27 mouse cellular contexts compared by ENCODE assay signal in the genomic region with DNA sequence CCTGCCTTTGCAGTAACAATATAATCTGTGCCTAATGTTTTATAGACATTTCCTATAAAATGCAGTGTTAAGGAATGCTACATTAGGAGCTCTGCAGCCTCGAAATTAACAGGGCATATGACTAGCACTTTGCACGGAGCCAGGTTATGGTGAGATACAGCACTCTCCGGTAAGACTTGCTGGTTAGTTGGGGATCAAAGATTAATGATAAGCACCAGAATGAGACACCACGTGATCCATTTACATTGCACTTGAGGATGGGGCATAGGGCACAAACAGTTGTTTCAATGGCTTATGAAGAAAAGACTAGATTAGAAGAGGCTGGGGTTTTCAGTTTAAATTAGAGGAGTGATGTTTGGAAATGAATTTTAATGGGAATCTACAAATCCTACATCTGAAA. TPM values are rescaled to one million over a fixed set of nuclear protein-coding genes. Genes with fewer than 3 reads are reported as not detected.
A peak's percentile ranks its signal among the peaks of the same experiment; 100 is the strongest.
DNase-seq lines count a peak whose midpoint lies in the region; ATAC-seq and TF ChIP-seq lines count a peak whose summit lies in the region.
"Had no signal": no experiment of that assay in that cellular context is flagged by ENCODE, and none has a peak within 500 bp of the region (broad histone marks: within the 10 kb centered on the region; RNA-seq: fewer than 3 reads in every experiment).

No protein-coding gene starts in this region.

- no peaks in the 10 kb centered on the region for H3K9me3 ChIP-seq in intestine, postnatal 0 days (ENCODE audit: control insufficient read depth)
- H3K9me3 ChIP-seq: embryonic facial prominence, embryonic 10.5 days; embryonic facial prominence, embryonic 12.5 days; forebrain, embryonic 13.5 days; forebrain, embryonic 15.5 days; G1E had no signal

- no peak overlapping the region for H3K27ac ChIP-seq in kidney, adult 2 months (ENCODE audit: insufficient read depth, low read depth, low read length)
- H3K27ac ChIP-seq in intestine, postnatal 0 days (ENCODE audit: low read depth, low read length), result peak overlapping the region; percentile 68
- H3K27ac ChIP-seq: embryonic facial prominence, embryonic 10.5 days; embryonic facial prominence, embryonic 12.5 days; forebrain, embryonic 13.5 days; forebrain, embryonic 15.5 days had no signal

- peak; percentile 16 for DNase-seq in kidney, adult 2 months
- DNase-seq in kidney, postnatal 4 days, result no peak
- DNase-seq in layer of hippocampus, adult 9-10 months (ENCODE audit: low spot score), result no peak
- DNase-seq in layer of hippocampus, postnatal 25 days (ENCODE audit: extremely low spot score in 1 of 2, low spot score in 1 of 2), result no peak
- DNase-seq: adrenal gland, adult 8-10 months; adrenal gland, postnatal 14 days; adrenal gland, postnatal 36 days; B cell, adult 2 months; cerebellum, adult 11-12 months; cerebellum, adult 2 months; cerebellum, adult 9-10 months; cerebellum, postnatal 10 days; cerebellum, postnatal 25 days had no signal

- ATAC-seq in intestine, postnatal 0 days, result peak; percentile 92
- ATAC-seq: activated CD4-positive, CD25-positive, alpha-beta regulatory T cell, adult 4 months; CD4-positive, CD25-positive, alpha-beta regulatory T cell, adult 4 months; forebrain, embryonic 13.5 days; forebrain, embryonic 15.5 days; Patski had no signal

- peak overlapping the region; percentile 24; the same call in 1 of the 2 replicates for H3K4me2 ChIP-seq in intestine, postnatal 0 days (replicated peaks; ENCODE audit: low read depth)
- H3K4me2 ChIP-seq: embryonic facial prominence, embryonic 12.5 days; forebrain, embryonic 13.5 days; forebrain, embryonic 15.5 days had no signal

- no peak for TF ChIP-seq POLR2A in kidney, adult 2 months (IDR thresholded peaks at IDR 0.05; ENCODE audit: low read depth, low read length)

- no peaks in the 10 kb centered on the region for H3K36me3 ChIP-seq in kidney, adult 2 months (ENCODE audit: control insufficient read depth, insufficient read depth, low read length)
- H3K36me3 ChIP-seq in intestine, postnatal 0 days (ENCODE audit: control insufficient read depth, insufficient read depth), result no peaks in the 10 kb centered on the region
- H3K36me3 ChIP-seq: embryonic facial prominence, embryonic 10.5 days; embryonic facial prominence, embryonic 12.5 days; forebrain, embryonic 15.5 days; G1E had no signal

- TF ChIP-seq CTCF in kidney, adult 2 months (conservative IDR thresholded peaks at IDR 0.05; ENCODE audit: insufficient read depth, insufficient read length, low read depth, low read length), result no peak
- no peak for TF ChIP-seq CTCF in intestine, postnatal 0 days (IDR thresholded peaks at IDR 0.05; ENCODE audit: low read depth)

- H3K4me1 ChIP-seq in kidney, adult 2 months (ENCODE audit: control insufficient read depth, insufficient read depth, low read length), result peaks cover 2% of the 10 kb centered on the region; the same call in 1 of the 2 replicates
- H3K4me1 ChIP-seq in intestine, postnatal 0 days (replicated peaks; ENCODE audit: control insufficient read depth, insufficient read depth, low read length), result 0 out of 2 replicates have a peak, but pooled peaks cover 10% of the 10 kb centered on the region
- H3K4me1 ChIP-seq: embryonic facial prominence, embryonic 10.5 days; embryonic facial prominence, embryonic 12.5 days; forebrain, embryonic 13.5 days; forebrain, embryonic 15.5 days had no signal

- 37% methylated on average over 4 of the region's 4 CpGs for WGBS in kidney, adult 2 months
- WGBS in intestine, postnatal 0 days, result 34% methylated on average over 4 of the region's 4 CpGs

- no peak overlapping the region for H3K9ac ChIP-seq in intestine, postnatal 0 days (ENCODE audit: low read depth, low read length)
- H3K9ac ChIP-seq: embryonic facial prominence, embryonic 12.5 days; forebrain, embryonic 13.5 days; forebrain, embryonic 15.5 days had no signal

- H3K27me3 ChIP-seq in kidney, adult 2 months (replicated peaks; ENCODE audit: control insufficient read depth, insufficient read depth, low read length), result no peaks in the 10 kb centered on the region
- H3K27me3 ChIP-seq in intestine, postnatal 0 days (replicated peaks; ENCODE audit: control insufficient read depth, insufficient read depth, low read length), result no peaks in the 10 kb centered on the region
- H3K27me3 ChIP-seq: CH12.LX; embryonic facial prominence, embryonic 12.5 days; forebrain, embryonic 13.5 days; forebrain, embryonic 15.5 days; Patski had no signal

- H3K4me3 ChIP-seq in kidney, adult 2 months (ENCODE audit: insufficient read depth, low read depth, low read length), result no peak overlapping the region
- no peak overlapping the region for H3K4me3 ChIP-seq in intestine, postnatal 0 days (ENCODE audit: low read depth, low read length)
- H3K4me3 ChIP-seq: embryonic facial prominence, embryonic 10.5 days; embryonic facial prominence, embryonic 12.5 days; forebrain, embryonic 13.5 days; forebrain, embryonic 15.5 days had no signal

RNA-seq across cellular contexts. Expression of a gene that starts 9.3 kb away (rescaled TPM):
- polyA plus RNA-seq in kidney, adult 2 months (2012; rRNA removed), result not detected in 2 replicates
- 121 and 126 TPM in 2 replicates for polyA plus RNA-seq in intestine, postnatal 0 days (2015; fragmentation: Nextera tagmentation; extraction: Ambion mirVana)
- not detected for total RNA-seq in layer of hippocampus, postnatal 25 days (2021)
- total RNA-seq: adrenal gland, adult 18-20 months; adrenal gland, adult 8-10 months; adrenal gland, postnatal 14 days; adrenal gland, postnatal 36 days; CH12.LX; G1E had no signal
- polyA plus RNA-seq: activated CD4-positive, CD25-positive, alpha-beta regulatory T cell, adult 4 months; CD4-positive, CD25-positive, alpha-beta regulatory T cell, adult 4 months; cortical plate, adult 2 months; embryonic facial prominence, embryonic 10.5 days; embryonic facial prominence, embryonic 12.5 days; embryonic facial prominence, embryonic 14.5 days; forebrain, embryonic 11.5 days; forebrain, embryonic 13.5 days; forebrain, embryonic 15.5 days; G1E; Patski had no signal

RNA-seq across cellular contexts. Expression of a gene that starts 28.1 kb away (rescaled TPM):
- 0.02 TPM in 1 of 2 replicates, not detected in the other for polyA plus RNA-seq in kidney, adult 2 months (2012; rRNA removed)
- polyA plus RNA-seq in intestine, postnatal 0 days (2015; fragmentation: Nextera tagmentation; extraction: Ambion mirVana), result 0.09 and 0.16 TPM in 2 replicates
- under 1 TPM; 0.12 TPM for total RNA-seq in layer of hippocampus, postnatal 25 days (2021)
- total RNA-seq: adrenal gland, adult 18-20 months; adrenal gland, adult 8-10 months; adrenal gland, postnatal 14 days; adrenal gland, postnatal 36 days had no signal
- polyA plus RNA-seq: cerebellum, adult 2 months; embryonic facial prominence, embryonic 10.5 days; embryonic facial prominence, embryonic 12.5 days; forebrain, embryonic 11.5 days; forebrain, embryonic 13.5 days; forebrain, embryonic 15.5 days; G1E; Patski had no signal

Comparison
In these comparisons a context has a peak if more than half of its experiments do, and no peak if none do; other contexts are left out.
1. RNA of a gene that starts 9.3 kb away (polyA plus RNA-seq): 121 to 126 TPM in intestine, postnatal 0 days; not detected in kidney, adult 2 months; every median in the first group is over 100 times any median in the second.